Mouse (Mus musculus) myocyte (in vitro differentiated cells): Measurements from ENCODE around the gene Ins2.

Source experiments
- E2F4 ChIP-seq: IDR thresholded peaks from one replicate; pipeline ENCODE4 v1.6.1; 2011; ENCODE audit warnings: mild to moderate bottlenecking, control low read depth, moderate library complexity; ENCODE audit not compliant: insufficient read depth
- MYOD1 ChIP-seq, 3 experiments: IDR thresholded peaks; one replicate each; pipeline ENCODE4 v1.6.1; 2011; ENCODE audit warnings: control low read depth in 2 of 3, low read depth in 2 of 3, mild to moderate bottlenecking in 2 of 3, moderate library complexity in 1 of 3; ENCODE audit not compliant: insufficient read length in 2 of 3, control insufficient read depth in 1 of 3
- MYOG ChIP-seq, 3 experiments: IDR thresholded peaks; one replicate each; pipeline ENCODE4 v1.6.1; 2011; ENCODE audit warnings: control low read depth in 2 of 3, low read depth in 2 of 3, mild to moderate bottlenecking in 2 of 3; ENCODE audit not compliant: insufficient read length in 2 of 3, control insufficient read depth in 1 of 3, insufficient read depth in 1 of 3
- POLR2A ChIP-seq: IDR thresholded peaks from one replicate; pipeline ENCODE4 v1.6.1; 2011; ENCODE audit warnings: low read depth, mild to moderate bottlenecking, control low read depth, moderate library complexity; ENCODE audit not compliant: insufficient read length
- REST ChIP-seq: IDR thresholded peaks from one replicate; pipeline ENCODE4 v1.6.1; 2011; ENCODE audit warnings: mild to moderate bottlenecking, control low read depth, moderate library complexity; ENCODE audit not compliant: insufficient read depth, insufficient read length
- SRF ChIP-seq: IDR thresholded peaks from one replicate; pipeline ENCODE4 v1.6.1; 2011; ENCODE audit warnings: low read depth; ENCODE audit not compliant: control insufficient read depth, insufficient read length
- TCF12 ChIP-seq: IDR thresholded peaks from one replicate; pipeline ENCODE4 v1.6.1; 2011; ENCODE audit warnings: mild to moderate bottlenecking, control low read depth; ENCODE audit not compliant: poor library complexity, insufficient read depth, severe bottlenecking
- TCF3 ChIP-seq: IDR thresholded peaks from one replicate; pipeline ENCODE4 v1.6.1; 2011; ENCODE audit warnings: low read depth, control low read depth; ENCODE audit not compliant: insufficient read length
- USF1 ChIP-seq: IDR thresholded peaks from one replicate; pipeline ENCODE4 v1.6.1; 2011; ENCODE audit warnings: low read depth, mild to moderate bottlenecking, control low read depth, moderate library complexity

GRCm38 (mm10) chr7:142675141-142675540, 68.0 kb downstream of the Ins2 start:
- TF ChIP-seq MYOD1 (IDR thresholded peaks at IDR 0.05; ENCODE audit: control insufficient read depth in 1 of 3, insufficient read length in 2 of 3, low read depth in 2 of 3) (no peak), POLR2A (no peak), MYOG (IDR thresholded peaks at IDR 0.05; ENCODE audit: control insufficient read depth in 1 of 3, insufficient read depth in 1 of 3, insufficient read length in 2 of 3, low read depth in 2 of 3) (no peak), REST (no peak), TCF12 (no peak), E2F4 (no peak), TCF3 (no peak), USF1 (no peak), SRF (no peak)
